Mouse (Mus musculus) MEL (cell line): ENCODE measurements around the gene P4ha2.

Source experiments
- BHLHE40 ChIP-seq: IDR thresholded peaks from 2 replicates; pipeline ENCODE4 v1.6.1; 2012; ENCODE audit warnings: low read depth, mild to moderate bottlenecking, inconsistent platforms, low read length, improper control_type of control experiment, borderline replicate concordance
- CTCF ChIP-seq, 3 experiments: IDR thresholded peaks in 2 of 3; conservative IDR thresholded peaks in 1 of 3; 2 replicates each; pipeline ENCODE4 v1.5.1; 2011 to 2012; ENCODE audit warnings: low read length in 3 of 3, low read depth in 2 of 3, mild to moderate bottlenecking in 2 of 3, improper control_type of control experiment in 1 of 3, inconsistent platforms in 1 of 3, mixed read lengths in 1 of 3, moderate library complexity in 1 of 3; ENCODE audit not compliant: control insufficient read depth in 1 of 3, insufficient read depth in 1 of 3, poor library complexity in 1 of 3, severe bottlenecking in 1 of 3
- GATA1 ChIP-seq: IDR thresholded peaks from 2 replicates; pipeline ENCODE4 v1.6.1; 2011; ENCODE audit warnings: low read depth, low read length, improper control_type of control experiment
- HCFC1 ChIP-seq: IDR thresholded peaks from 2 replicates; pipeline ENCODE4 v1.6.1; 2012; ENCODE audit warnings: low read depth, mild to moderate bottlenecking, inconsistent platforms, low read length, improper control_type of control experiment, moderate library complexity
- KAT2A ChIP-seq: conservative IDR thresholded peaks from 2 replicates; pipeline ENCODE4 v1.6.1; 2012; ENCODE audit warnings: low read depth, low read length, improper control_type of control experiment, inconsistent platforms
- MAFK ChIP-seq: IDR thresholded peaks from 2 replicates; pipeline ENCODE4 v1.6.1; 2011; ENCODE audit warnings: low read depth, mild to moderate bottlenecking, low read length, improper control_type of control experiment, borderline replicate concordance
- MYB ChIP-seq: IDR thresholded peaks from 2 replicates; pipeline ENCODE4 v1.6.1; 2011; ENCODE audit warnings: mild to moderate bottlenecking, low read depth, low read length, improper control_type of control experiment
- POLR2A ChIP-seq, 2 experiments: IDR thresholded peaks; 2 replicates each; pipeline ENCODE4 v1.6.1; 2011 to 2012; ENCODE audit warnings: low read length in 2 of 2, mild to moderate bottlenecking in 2 of 2, control low read depth in 1 of 2, improper control_type of control experiment in 1 of 2, low read depth in 1 of 2, moderate library complexity in 1 of 2; ENCODE audit not compliant: control insufficient read depth in 1 of 2, insufficient read depth in 1 of 2, poor library complexity in 1 of 2
- RCOR1 ChIP-seq: IDR thresholded peaks from 2 replicates; pipeline ENCODE4 v1.6.1; 2012; ENCODE audit warnings: low read depth, mild to moderate bottlenecking, inconsistent platforms, low read length, improper control_type of control experiment
- SIN3A ChIP-seq: IDR thresholded peaks from 2 replicates; pipeline ENCODE4 v1.6.1; 2012; ENCODE audit warnings: low read length, improper control_type of control experiment, inconsistent platforms
- TBP ChIP-seq: IDR thresholded peaks from 2 replicates; pipeline ENCODE4 v1.8.0; 2011; ENCODE audit warnings: low read depth, low read length, improper control_type of control experiment
- USF1 ChIP-seq: IDR thresholded peaks from 2 replicates; pipeline ENCODE4 v1.6.1; 2014; ENCODE audit warnings: low read depth, mild to moderate bottlenecking, inconsistent platforms, low read length, improper control_type of control experiment, moderate library complexity
- USF2 ChIP-seq, 2 experiments: IDR thresholded peaks; 2 replicates each; pipeline ENCODE4 v1.6.1; 2011 to 2012; ENCODE audit warnings: improper control_type of control experiment in 2 of 2, low read length in 2 of 2, borderline replicate concordance in 1 of 2, inconsistent platforms in 1 of 2, low read depth in 1 of 2, mild to moderate bottlenecking in 1 of 2; ENCODE audit not compliant: insufficient read depth in 1 of 2
- ZNF384 ChIP-seq: IDR thresholded peaks from 2 replicates; pipeline ENCODE4 v1.6.1; 2012; ENCODE audit warnings: low read depth, mild to moderate bottlenecking, inconsistent platforms, low read length, improper control_type of control experiment

DNA sequence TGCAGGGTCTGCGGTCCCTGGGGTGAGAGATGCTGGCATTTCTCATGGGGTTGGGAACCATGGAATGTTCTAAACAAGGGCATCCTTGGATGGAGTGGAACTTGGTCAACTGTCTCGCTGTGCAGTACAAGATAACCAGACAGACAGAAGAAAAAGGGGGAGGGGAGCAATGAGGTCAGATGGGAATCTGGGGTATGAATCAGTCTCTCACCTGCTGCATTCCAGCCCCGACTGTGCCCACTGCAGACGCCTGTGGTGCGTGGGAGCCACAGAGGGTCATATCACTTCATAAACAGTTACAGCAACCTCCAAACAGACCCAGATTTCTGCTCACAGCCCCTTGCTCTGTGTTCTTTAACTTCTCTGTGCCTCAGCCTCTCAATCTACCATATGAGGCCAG, 33.5 kb upstream of the P4ha2 start:
- TF ChIP-seq USF2 (IDR thresholded peaks at IDR 0.05; ENCODE audit: borderline replicate concordance in 1 of 2, insufficient read depth in 1 of 2, low read depth in 1 of 2, low read length in 2 of 2) (no peak), POLR2A (IDR thresholded peaks at IDR 0.05; ENCODE audit: control insufficient read depth in 1 of 2, insufficient read depth in 1 of 2, low read depth in 1 of 2, low read length in 2 of 2, poor library complexity in 1 of 2) (no peak), ZNF384 (no peak), SIN3A (no peak), BHLHE40 (no peak), MYB (no peak), KAT2A (no peak), RCOR1 (no peak), HCFC1 (no peak), USF1 (no peak), CTCF (IDR thresholded peaks at IDR 0.05 in 2 of 3, conservative IDR thresholded peaks at IDR 0.05 in 1 of 3; ENCODE audit: control insufficient read depth in 1 of 3, insufficient read depth in 1 of 3, low read depth in 2 of 3, low read length in 3 of 3, poor library complexity in 1 of 3, severe bottlenecking in 1 of 3) (no peak), GATA1 (no peak), TBP (no peak), MAFK (no peak)
